Mouse (Mus musculus): ENCODE results near the gene Pbx4.

DNA sequence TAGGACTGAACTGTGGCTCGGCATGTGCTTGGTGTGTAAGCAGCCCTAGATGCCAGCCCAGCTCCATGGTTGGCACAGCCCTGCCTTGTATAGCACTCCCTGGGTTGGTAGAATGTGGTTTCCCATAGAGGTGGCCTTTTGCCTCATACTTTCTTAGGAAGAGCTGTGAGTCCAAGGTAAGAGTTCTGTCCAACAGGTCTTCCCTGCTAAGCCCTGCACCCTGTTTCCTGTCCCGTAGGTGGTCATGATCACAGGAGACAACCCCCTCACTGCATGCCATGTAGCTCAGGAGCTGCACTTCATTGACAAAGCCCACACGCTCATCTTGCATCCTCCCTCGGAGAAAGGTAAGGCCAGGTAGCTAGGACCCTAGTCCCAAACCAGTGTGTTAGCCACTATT lies 30.5 kb upstream of the Pbx4 start:
- TF ChIP-seq ZC3H11A (IDR thresholded peaks at IDR 0.05; ENCODE audit: borderline replicate concordance, low read depth, low read length) (no peak), HCFC1 (IDR thresholded peaks at IDR 0.05; ENCODE audit: borderline replicate concordance, insufficient read depth, low read length) (no peak), CHD2 (IDR thresholded peaks at IDR 0.05; ENCODE audit: low read depth, low read length) (no peak)
